Mouse (Mus musculus): ENCODE measurements at regions not wholly inside any gene's neighbourhood (a gene's known extent, or its start where the extent isn't known, plus 50 kb on each side); places are given as distances from the start of the nearest gene placed in this dataset.
"Not testable (repeated sequence)": the region's sequence is repeated elsewhere in the genome, so short reads cannot be mapped to it uniquely, and the experiment has no call there.

GRCm38 (mm10) chr7:129689464-129689863 lies 97.8 kb downstream of the Wdr11 start:
- no peak for DNase-seq (ENCODE audit: low read depth)

- no peak for DNase-seq (ENCODE audit: low read depth)
Measured at GRCm38 (mm10) chr7:129690868-129691267, 99.2 kb downstream of the Wdr11 start.

GRCm38 (mm10) chr7:129691619-129692071 lies 100.0 kb downstream of the Wdr11 start:
- no peak for DNase-seq (ENCODE audit: low read depth)

- no peak for DNase-seq (ENCODE audit: low read depth)
Measured at GRCm38 (mm10) chr7:129693635-129694034, 102.0 kb downstream of the Wdr11 start.

- DNase-seq (ENCODE audit: low read depth) = no peak
Measured at GRCm38 (mm10) chr7:129694168-129694567, 102.5 kb downstream of the Wdr11 start.

DNA sequence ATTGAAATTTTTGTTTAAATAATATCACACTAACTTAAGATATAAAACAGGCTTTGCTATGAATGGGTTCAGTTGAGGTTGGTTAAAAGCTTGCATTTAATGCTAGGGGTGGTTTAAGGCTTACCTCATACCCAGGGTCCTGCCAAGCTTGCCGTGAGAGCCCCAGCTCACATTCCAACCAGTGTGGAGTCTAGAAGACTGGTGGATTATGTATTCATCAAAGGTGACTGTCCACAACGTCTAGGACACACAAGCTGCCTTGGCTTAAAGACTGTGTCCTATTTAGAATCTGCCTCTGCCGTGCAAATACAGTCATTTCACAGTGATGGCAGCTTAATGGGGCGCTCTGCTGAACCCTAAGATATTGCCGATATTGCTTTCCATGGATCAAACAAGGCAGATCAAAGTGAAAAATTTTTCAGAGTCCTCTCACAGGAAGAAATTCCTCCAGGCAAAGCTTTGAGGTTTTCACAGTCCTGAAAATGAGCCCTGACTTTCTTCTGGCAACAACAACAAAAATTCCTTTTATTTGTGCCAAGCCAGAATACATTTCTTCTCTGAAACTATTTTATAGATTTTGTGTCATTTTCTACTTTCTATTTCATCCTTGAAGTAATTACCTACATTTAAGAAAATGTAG lies 108.4 kb downstream of the Wdr11 start:
- no peak for DNase-seq (ENCODE audit: low read depth)

DNA sequence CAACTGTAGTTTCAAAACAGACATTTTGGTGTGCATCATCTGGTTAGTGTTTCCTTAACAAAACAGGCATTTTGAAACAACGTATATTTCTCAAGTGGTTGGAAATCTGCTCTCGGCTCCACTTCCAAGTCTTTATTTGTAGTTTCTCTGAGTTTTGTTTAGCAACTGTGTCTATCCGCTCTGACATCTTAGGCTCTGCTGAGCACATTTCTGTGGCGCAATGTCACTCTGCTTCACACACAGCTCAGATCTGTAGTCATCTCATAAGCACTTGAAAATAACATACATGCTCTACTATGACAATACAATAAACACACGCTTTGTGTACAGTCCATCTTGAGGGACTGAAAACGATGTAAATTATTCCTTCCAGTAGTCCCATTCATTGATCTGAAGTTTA lies 135.9 kb downstream of the Wdr11 start:
- DNase-seq (ENCODE audit: low read depth) = no peak

GRCm38 (mm10) chr7:129729709-129730238 lies 138.1 kb downstream of the Wdr11 start:
- DNase-seq (ENCODE audit: low read depth) = no peak

- peak; percentile 51 for DNase-seq (ENCODE audit: low read depth)
Measured at GRCm38 (mm10) chr7:129730785-129731352, 139.2 kb downstream of the Wdr11 start.

DNA sequence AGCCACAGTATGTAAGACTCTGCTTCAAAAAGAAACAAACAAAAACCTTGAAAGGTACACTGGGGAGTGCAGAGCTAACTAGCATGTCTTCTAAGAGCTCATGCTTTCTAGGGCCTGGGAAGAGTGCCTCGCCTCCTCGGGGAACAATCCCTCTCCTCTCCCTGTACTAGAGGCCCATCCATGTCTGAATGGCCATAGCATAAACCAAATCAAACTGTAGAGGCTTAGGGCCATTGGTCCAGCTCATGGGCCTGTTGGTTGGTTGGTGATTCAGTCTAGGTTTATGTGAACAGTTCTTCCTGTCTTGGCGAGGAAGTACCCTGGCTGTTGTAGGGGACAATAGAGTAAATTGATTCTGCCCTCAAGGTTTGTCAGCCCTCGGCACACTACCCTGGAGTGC lies 151.0 kb downstream of the Wdr11 start:
- no peak for DNase-seq (ENCODE audit: low read depth)

DNA sequence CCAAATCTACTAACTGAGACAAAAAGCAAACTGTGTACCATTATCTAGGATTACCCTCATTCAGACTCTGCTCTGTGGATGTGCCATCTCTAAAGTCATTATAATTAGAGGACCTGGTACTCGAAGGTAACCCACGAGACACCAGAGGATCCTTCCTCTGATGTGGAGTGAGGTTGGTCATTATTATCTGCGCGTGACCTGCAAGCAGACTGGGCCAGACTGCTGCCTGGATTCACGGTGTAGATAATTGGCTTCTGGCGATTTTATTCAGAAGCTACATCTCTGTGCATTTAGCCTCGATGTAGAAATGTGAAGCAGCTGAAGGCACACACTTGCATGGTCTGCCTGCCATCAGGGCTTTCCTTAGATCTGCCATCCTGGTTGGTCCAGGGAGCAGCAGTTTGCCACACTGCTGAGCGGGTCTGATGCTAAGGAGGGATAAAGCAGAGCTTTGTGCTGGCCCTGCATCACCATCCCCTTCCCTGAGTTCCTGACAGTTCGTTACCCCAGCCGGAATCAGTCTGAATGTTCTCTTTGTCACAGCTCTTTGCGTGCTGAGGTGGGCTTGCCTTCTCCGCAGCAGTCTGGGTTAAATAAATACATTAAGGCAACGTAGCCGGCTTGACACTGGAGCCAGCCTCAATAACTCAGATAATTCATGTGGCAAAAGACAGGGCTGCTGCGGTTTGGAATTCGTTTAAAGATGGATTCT lies 152.4 kb downstream of the Wdr11 start:
- no peak for DNase-seq (ENCODE audit: low read depth)

GRCm38 (mm10) chr7:129746639-129747038 lies 155.0 kb downstream of the Wdr11 start:
- DNase-seq (ENCODE audit: low read depth) = no peak

DNA sequence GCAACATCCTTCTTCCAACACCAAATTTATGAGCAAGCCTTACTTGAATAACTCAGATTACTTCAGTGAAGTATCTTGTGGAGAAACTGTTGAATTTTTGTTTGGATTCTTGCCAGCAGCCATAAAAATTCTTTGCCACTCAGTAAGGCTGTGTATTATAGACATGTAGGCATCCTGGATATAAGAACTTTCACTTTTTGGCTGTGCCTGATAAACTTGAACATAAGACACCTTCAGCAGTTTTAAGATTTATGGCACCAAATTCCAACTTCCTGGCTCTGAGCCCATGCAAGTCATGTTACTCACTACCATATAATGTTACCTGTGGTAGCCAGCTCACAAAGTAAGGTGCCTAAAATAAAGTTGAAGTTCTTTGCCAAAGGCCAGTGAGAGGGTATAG lies 159.3 kb downstream of the Wdr11 start:
- no peak for DNase-seq (ENCODE audit: low read depth)

GRCm38 (mm10) chr7:129754737-129755136 lies 163.1 kb downstream of the Wdr11 start:
- no peak for DNase-seq (ENCODE audit: low read depth)

DNA sequence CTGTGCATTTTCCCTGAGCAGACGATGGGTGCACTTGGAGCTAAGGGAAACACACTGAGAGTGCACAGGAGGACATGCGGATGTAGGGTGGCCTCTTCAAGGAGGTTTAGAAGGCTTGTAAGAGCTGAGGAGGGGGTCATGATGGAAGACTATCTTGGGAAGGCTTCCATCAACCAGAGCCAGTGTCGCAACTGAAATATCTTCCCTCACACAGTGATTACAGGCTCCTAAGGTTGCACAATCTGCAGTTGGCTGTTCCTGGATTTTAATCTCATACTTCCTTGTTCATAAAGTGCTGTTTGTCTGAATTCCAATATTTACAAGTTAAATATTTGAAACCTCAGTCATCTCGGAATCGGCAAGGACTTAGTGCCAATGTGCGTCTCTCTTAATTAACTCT lies 164.5 kb downstream of the Wdr11 start:
- no peak for DNase-seq (ENCODE audit: low read depth)

- DNase-seq (ENCODE audit: low read depth) = peak; percentile 41
Measured at GRCm38 (mm10) chr7:129759848-129760247, 168.2 kb downstream of the Wdr11 start.

DNA sequence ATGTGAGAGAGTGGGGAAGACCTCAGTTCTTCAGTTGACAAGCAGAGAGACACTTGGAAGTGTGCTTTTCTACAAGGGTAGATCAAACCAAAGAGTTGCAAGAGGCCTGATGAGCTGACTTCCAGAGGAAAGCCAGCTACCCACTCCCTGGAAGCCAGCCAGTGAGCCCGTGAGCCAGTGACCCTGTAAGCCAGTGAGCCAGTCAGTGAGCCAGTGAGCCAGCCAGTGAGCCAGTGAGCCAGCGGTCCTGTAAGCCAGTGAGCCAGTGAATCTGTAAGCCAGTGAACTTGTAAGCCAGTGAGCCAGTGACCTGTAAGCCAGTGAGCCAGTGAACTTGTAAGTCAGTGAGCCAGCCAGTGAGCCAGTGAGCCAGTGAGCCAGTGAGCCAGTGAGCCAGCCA lies 168.7 kb downstream of the Wdr11 start:
- no peak for DNase-seq (ENCODE audit: low read depth)

DNA sequence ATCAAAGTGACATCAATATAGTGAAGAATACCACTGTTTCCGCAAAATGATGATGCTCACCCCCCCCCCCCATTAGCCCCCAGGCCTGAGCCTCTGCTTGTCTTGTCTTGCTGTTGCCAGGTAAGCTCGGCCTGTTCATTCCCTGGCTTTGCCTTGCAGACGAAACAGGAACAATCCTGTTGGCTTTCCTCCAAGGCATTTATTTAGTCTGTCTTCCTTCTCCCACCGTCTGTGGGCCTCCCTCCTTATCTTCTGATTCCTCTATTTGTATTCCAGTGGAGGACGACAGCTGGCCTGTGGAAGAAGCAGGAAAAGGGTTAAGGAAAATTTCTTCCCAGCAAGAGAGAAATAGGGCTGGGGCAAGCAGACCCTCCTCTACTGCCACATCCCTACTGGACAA lies 172.1 kb downstream of the Wdr11 start:
- DNase-seq (ENCODE audit: low read depth) = no peak

DNA sequence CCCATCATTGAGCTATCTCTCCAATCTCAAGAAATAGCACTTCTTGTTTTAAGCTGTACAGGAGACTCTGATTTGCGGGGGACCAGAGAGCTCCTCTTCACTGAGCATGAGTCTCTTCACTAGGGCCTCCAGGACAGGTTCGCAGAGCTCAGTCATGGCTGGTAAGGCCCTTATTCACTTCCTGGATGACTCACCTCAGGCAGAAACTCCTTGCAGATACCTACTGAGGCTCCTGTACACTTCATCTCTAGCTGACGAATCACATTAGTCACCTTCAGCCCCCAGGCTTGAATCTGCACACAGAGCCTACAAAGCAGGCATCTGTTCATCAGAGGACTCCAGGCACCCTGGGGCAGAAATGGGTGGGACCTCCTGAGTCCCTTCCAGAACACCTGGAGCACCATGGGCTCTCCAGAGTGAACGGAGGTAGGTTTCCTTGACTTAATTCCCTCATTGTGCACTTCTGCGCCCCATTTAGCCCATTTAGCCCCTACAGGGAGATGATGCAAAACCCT lies 172.8 kb downstream of the Wdr11 start:
- no peak for DNase-seq (ENCODE audit: low read depth)

- DNase-seq (ENCODE audit: low read depth) = no peak
Measured at GRCm38 (mm10) chr7:129765681-129766080, 174.0 kb downstream of the Wdr11 start.

DNA sequence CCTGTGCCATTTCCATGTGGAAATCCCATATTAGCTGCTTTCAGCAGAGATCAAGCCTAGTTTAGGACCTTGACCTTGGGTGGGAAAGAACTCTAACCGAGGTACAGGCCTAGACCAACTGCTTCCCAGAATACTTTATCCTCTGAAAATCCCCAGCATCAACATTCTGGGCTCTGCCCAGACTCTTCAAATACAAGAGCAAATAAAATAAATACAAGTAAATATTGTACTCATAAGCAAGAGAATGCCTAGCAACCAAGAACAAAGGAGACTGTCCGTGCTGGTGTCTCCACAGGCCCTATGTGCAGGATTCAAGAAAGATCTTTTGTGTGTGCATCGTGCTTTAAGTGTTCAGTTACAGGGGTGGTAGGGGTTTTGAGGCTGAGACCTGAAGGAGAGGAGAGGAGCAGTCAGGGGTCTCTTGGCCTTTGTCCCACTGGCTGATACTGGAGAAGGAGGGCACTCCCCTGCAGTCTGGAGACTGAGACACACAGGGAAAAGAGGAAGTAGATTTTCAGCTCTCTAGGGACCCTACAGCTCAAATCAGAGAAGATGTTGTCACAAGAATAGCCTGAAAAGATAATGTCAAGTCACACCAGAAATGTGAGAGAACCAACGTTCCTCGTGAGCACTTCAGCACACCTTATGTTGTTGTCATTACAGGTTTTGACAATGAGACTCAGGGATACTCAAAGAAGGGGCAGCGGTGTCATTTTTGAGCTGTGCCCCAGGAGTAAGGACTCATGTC lies 174.6 kb downstream of the Wdr11 start:
- DNase-seq (ENCODE audit: low read depth) = no peak

DNA sequence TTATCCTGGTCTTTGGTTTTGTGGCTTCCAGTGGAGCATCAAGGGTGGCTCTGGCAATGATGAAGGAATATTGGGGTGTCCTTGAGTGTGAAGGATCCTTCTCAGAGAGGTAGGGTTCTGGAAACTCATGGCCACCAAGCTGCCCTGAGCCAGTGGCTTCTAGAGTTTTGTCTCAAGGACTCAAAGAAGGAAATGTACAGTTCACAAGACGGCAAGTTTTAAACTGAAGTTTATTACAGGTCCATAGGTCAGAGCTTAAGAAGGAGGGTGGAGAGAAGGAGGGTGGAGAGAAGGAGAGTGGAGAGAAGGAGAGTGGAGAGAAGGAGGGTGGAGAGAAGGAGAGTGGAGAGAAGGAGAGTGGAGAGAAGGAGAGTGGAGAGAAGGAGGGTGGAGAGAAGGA lies 178.0 kb downstream of the Wdr11 start:
- DNase-seq (ENCODE audit: low read depth) = not testable (repeated sequence)

Data from naive thymus-derived CD4-positive, alpha-beta T cell, adult 2 months (primary cell).